Mouse (Mus musculus) intestine, postnatal 0 days (tissue): ENCODE measurements at regions not wholly inside any gene's neighbourhood (a gene's known extent, or its start where the extent isn't known, plus 50 kb on each side); places are given as distances from the start of the nearest gene placed in this dataset.

Experiments
- ATAC-seq: fragments of 200-750 bp; cut with Nextera tagmentation; 2 replicates; pipeline ENCODE4 v1.8.0; 2017; ENCODE audit warnings: mild to moderate bottlenecking, moderate TSS enrichment, moderate library complexity
- H3K27ac ChIP-seq: fragments of 300-500 bp; sonication (generic); 2 replicates; pipeline ENCODE4 v1.5.1; 2014; ENCODE audit warnings: mild to moderate bottlenecking, low read depth, low read length, moderate library complexity
- H3K27me3 ChIP-seq: fragments of 300-500 bp; sonication (generic); replicated peaks from 2 replicates; pipeline ENCODE4 v1.6.1; 2014; ENCODE audit warnings: low read length, mixed read lengths; ENCODE audit not compliant: control insufficient read depth, insufficient read depth
- H3K36me3 ChIP-seq: fragments of 300-500 bp; sonication (generic); 2 replicates; pipeline ENCODE4 v1.6.1; 2014; ENCODE audit warnings: mild to moderate bottlenecking, moderate library complexity; ENCODE audit not compliant: control insufficient read depth, insufficient read depth
- H3K4me1 ChIP-seq: fragments of 300-500 bp; sonication (generic); replicated peaks from 2 replicates; pipeline ENCODE4 v1.6.1; 2014; ENCODE audit warnings: antibody characterized with exemption, low read length, mixed read lengths; ENCODE audit not compliant: control insufficient read depth, insufficient read depth
- H3K4me2 ChIP-seq: fragments of 300-500 bp; sonication (generic); replicated peaks from 2 replicates; pipeline ENCODE4 v1.6.1; 2014; ENCODE audit warnings: low read depth, mild to moderate bottlenecking, moderate library complexity
- H3K4me3 ChIP-seq: fragments of 300-500 bp; sonication (generic); 2 replicates; pipeline ENCODE4 v1.5.1; 2014; ENCODE audit warnings: low read depth, low read length
- H3K9ac ChIP-seq: fragments of 300-500 bp; sonication (generic); 2 replicates; pipeline ENCODE4 v1.6.1; 2014; ENCODE audit warnings: mild to moderate bottlenecking, low read depth, low read length
- H3K9me3 ChIP-seq: fragments of 300-500 bp; sonication (generic); 2 replicates; pipeline ENCODE4 v1.6.1; 2016; ENCODE audit warnings: mixed run types; ENCODE audit not compliant: control insufficient read depth
- CTCF ChIP-seq: sonication (generic); IDR thresholded peaks from 2 replicates; pipeline ENCODE4 v1.5.1; 2016; ENCODE audit warnings: low read depth, mild to moderate bottlenecking, control low read depth, antibody characterized with exemption, moderate library complexity
- WGBS: fragments of 180-500 bp; shearing (Covaris S2); extraction: QIAGEN DNeasy Blood & Tissue Kit; methylation state at CpG from one replicate; pipeline ENCODE4 v1.1.7; 2014; 5-methylcytosine and 5-hydroxymethylcytosine counted together

- Histone ChIP-seq H3K27ac (no peak overlapping the region), H3K4me2 (no peak overlapping the region), H3K27me3 (no peaks in the 10 kb centered on the region), H3K4me1 (no peaks in the 10 kb centered on the region), H3K9me3 (no peaks in the 10 kb centered on the region), H3K36me3 (no peaks in the 10 kb centered on the region), H3K4me3 (no peak overlapping the region), H3K9ac (no peak overlapping the region)
- ATAC-seq, result no peak
- WGBS, result 18% methylated on average over 6 of the region's 6 CpGs
- peak; percentile 79 for TF ChIP-seq CTCF
Measured at GRCm38 (mm10) chr15:68428444-68429228, 1927.9 kb upstream of the Lrrc6 start.

- TF ChIP-seq CTCF, result no peak
- Histone ChIP-seq H3K27ac (no peak overlapping the region), H3K4me2 (no peak overlapping the region), H3K4me1 (no peaks in the 10 kb centered on the region), H3K9me3 (no peaks in the 10 kb centered on the region), H3K4me3 (no peak overlapping the region), H3K9ac (no peak overlapping the region), H3K27me3 (no peaks in the 10 kb centered on the region), H3K36me3 (no peaks in the 10 kb centered on the region)
- WGBS, result 21% methylated on average over 1 of the region's 1 CpGs
- ATAC-seq, result no peak
Measured at GRCm38 (mm10) chr15:68417142-68417541, 1916.4 kb upstream of the Lrrc6 start.

- TF ChIP-seq CTCF, result peak; percentile 81
- 30% methylated on average over 3 of the region's 3 CpGs for WGBS
Measured at GRCm38 (mm10) chr15:68415401-68415925, 1914.8 kb upstream of the Lrrc6 start.

GRCm38 (mm10) chr15:68414047-68414446, 1913.3 kb upstream of the Lrrc6 start:
- H3K27ac ChIP-seq, result no peak overlapping the region
- no peak overlapping the region for H3K9ac ChIP-seq
- 59% methylated on average over 4 of the region's 4 CpGs for WGBS
- H3K4me1 ChIP-seq, result no peaks in the 10 kb centered on the region
- no peak overlapping the region for H3K4me3 ChIP-seq
- no peaks in the 10 kb centered on the region for H3K27me3 ChIP-seq
- H3K4me2 ChIP-seq, result no peak overlapping the region
- no peaks in the 10 kb centered on the region for H3K9me3 ChIP-seq
- no peak for ATAC-seq
- no peaks in the 10 kb centered on the region for H3K36me3 ChIP-seq
- TF ChIP-seq CTCF, result no peak

More at GRCm38 (mm10) chr15:68415401-68415925, 1914.8 kb upstream of the Lrrc6 start:
- no peak overlapping the region for H3K9ac ChIP-seq
- no peak for ATAC-seq
- H3K4me1 ChIP-seq, result no peaks in the 10 kb centered on the region
- H3K27me3 ChIP-seq, result no peaks in the 10 kb centered on the region
- H3K4me2 ChIP-seq, result no peak overlapping the region
- H3K27ac ChIP-seq, result no peak overlapping the region
- H3K36me3 ChIP-seq, result no peaks in the 10 kb centered on the region
- H3K4me3 ChIP-seq, result no peak overlapping the region
- no peaks in the 10 kb centered on the region for H3K9me3 ChIP-seq

GRCm38 (mm10) chr15:68412697-68413096, 1912.0 kb upstream of the Lrrc6 start:
- Histone ChIP-seq H3K4me2 (no peak overlapping the region), H3K4me3 (no peak overlapping the region), H3K27ac (no peak overlapping the region), H3K4me1 (no peaks in the 10 kb centered on the region), H3K36me3 (no peaks in the 10 kb centered on the region), H3K27me3 (no peaks in the 10 kb centered on the region), H3K9me3 (no peaks in the 10 kb centered on the region), H3K9ac (no peak overlapping the region)
- ATAC-seq, result no peak
- WGBS, result 75% methylated on average over 2 of the region's 2 CpGs
- no peak for TF ChIP-seq CTCF

- Histone ChIP-seq H3K9ac (no peak overlapping the region), H3K9me3 (no peaks in the 10 kb centered on the region), H3K36me3 (no peaks in the 10 kb centered on the region), H3K4me3 (no peak overlapping the region), H3K27me3 (no peaks in the 10 kb centered on the region), H3K4me2 (no peak overlapping the region), H3K27ac (no peak overlapping the region), H3K4me1 (no peaks in the 10 kb centered on the region)
- WGBS, result 87% methylated on average over 3 of the region's 3 CpGs
- TF ChIP-seq CTCF, result no peak
- ATAC-seq, result no peak
Measured at GRCm38 (mm10) chr15:68412156-68412555, 1911.4 kb upstream of the Lrrc6 start.
